Mouse (Mus musculus) adrenal gland (tissue): Measurements from ENCODE around the gene Olfr1513.
"Not testable (repeated sequence)": the region's sequence is repeated elsewhere in the genome, so short reads cannot be mapped to it uniquely, and the experiment has no call there.

Experiments used
- intact Hi-C: fragments of 180-260 bp; cut with DNase I; formaldehyde crosslinking; loops from one replicate; pipeline ENCODE4 v1.15.1; 2025
- long read RNA-seq, 2 experiments: library from polyadenylated mRNA; unstranded; transcript quantifications; one replicate each; pipeline ENCODE4 v2.0.0; 2020; ENCODE audit warnings: borderline replicate concordance in 1 of 2; ENCODE audit not compliant: insufficient replicate concordance in 1 of 2

The Olfr1513 gene
- long read RNA-seq, experiment 1, result 0 reads
- long read RNA-seq, experiment 2, result 0 reads

DNA sequence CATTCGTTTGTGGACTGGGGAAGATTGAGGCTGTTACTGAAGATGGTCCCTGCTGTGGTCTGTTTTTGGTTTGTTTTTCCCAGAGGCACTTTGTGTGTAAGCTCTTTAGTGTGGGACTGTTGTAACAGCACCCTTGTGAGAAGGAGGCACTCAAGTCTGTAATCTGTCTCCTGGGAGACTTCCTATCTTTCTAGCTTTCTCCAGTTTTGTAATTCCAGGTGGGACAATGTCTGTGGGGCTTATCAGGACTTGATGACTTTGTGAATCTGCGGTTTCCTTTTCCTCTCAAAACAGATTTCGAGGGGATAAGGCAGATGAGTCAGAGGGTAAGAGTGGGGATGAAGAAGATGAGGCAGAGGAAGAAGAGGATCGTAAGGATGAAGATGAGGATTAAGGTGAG lies at the start of gene Olfr1513:
Gene Olfr1513, minus strand, starts transcription at position 101 of the 400 bp plus-strand sequence.
- intact Hi-C loops, result no loop called here

DNA sequence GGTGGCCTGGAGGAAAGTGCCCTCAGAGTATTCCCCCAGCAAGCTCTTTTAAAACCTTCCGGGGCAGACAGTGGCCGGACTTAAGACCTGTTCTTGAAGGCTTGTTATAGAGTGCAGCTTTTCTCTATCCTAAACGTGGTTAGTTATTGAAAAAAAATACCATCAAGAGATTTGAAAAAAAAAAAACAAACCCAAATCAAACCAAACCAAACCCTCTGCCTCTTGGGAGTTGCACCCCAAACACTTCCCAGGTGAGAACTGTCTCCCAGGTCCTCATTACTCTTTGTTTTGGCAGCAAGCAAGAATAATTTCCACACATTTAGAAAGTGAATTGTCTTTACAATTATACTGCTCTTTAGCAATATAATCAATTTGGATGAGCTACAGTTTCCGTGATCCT lies 41.1 kb upstream of the Olfr1513 start, which contains the start of gene Olfr1511:
Gene Olfr1511, minus strand, starts transcription at position 101 of the 400 bp plus-strand sequence.
- intact Hi-C loops, result no loop called here

GRCm38 (mm10) chr14:52390084-52390848 lies 34.1 kb upstream of the Olfr1513 start:
- intact Hi-C loops, result not testable (repeated sequence)

DNA sequence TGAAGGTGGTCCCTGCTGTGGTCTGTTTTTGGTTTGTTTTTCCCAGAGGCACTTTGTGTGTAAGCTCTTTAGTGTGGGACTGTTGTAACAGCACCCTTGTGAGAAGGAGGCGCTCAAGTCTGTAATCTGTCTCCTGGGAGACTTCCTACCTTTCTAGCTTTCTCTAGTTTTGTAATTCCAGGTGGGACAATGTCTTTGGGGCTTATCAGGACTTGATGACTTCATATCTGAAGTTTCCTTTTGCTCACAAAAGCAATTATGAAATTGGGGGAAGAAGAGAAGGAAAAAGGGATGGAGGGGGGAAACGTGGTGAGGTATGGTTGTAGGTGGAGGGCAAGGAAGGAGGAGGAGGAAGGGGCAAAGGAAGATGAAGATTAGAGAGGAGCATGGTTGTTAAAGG lies 22.9 kb upstream of the Olfr1513 start, which contains the start of gene Olfr1512:
Gene Olfr1512, minus strand, starts transcription at position 101 of the 400 bp plus-strand sequence.
- intact Hi-C loops, result no loop called here

DNA sequence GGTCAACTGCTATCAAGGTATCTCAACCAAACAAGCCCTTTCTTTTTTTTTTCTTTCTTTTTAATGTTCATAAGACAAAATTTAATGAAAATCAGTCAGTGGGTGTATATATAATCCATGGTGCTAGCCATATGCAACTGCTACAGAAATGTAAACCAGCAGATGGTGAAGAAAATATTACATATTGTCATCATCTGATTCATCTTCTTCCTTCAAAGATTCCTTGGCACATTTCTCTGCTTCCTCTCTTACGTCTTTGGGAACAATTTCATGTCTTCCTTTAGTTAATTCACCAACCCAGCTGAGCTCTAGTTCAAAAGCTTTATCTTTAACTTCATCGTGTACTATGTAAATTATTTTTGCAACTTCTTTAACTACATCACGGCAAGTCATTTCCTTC lies 12.5 kb upstream of the Olfr1513 start:
- intact Hi-C loops, result no loop called here

DNA sequence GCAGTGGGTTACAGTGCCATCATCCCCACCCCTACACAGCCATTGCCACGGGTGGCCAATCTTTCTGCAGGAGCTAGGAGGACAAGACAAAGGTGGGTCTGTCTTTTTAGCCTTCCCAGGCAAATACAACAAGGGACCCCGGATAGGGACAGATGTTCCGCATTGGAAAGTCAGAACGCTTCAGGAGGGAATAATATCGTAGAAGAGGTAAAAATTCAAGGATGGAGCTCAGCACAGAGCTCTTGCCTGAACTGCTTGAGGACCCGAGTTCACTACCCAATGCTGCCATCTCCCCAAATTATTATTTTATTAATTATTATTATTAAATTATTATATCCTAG lies 16.7 kb downstream of the Olfr1513 start:
- intact Hi-C loops, result no loop called here

DNA sequence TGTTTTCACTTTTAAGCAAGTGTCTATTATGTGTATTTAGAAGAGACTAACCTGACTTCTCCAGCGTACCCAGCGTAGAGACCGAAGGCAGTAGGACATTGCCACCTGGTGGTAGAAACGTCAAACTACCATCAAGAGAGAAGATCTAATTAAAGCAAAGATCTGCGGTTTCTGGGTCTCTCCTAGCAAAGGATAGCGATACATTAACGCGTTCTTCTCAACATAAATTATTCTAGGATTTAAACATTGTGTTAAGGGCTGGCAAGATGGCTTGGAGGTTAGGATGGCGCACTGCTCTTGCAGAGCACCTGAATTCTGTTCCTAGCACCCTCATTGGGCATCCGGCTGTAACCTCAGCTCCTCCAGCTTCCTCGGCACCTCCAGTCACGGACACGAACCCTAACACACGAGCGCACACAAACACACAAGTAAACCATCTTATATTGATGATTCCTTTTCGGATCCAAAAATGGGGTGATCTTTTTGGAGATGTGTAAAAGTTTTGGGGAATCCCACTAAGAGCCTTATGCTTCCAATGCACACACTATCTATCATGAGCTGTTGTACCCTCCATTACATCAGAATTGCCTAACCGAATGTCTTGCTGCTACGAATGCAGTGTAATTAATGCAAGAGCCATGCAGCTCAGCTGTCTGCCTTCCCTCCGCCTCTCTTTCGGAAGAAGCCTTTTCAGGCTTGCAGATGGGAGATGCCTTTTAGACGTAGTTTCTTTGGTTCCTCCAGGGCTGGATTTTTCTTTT lies 17.3 kb downstream of the Olfr1513 start:
- intact Hi-C loops, result loop anchor here (1.0 kb wide), 1 partner anchor 44 kb away; no protein-coding TSS in a partner anchor

- intact Hi-C loops, result no loop called here
Measured at GRCm38 (mm10) chr14:52332171-52332570, 24.0 kb downstream of the Olfr1513 start.

- intact Hi-C loops, result no loop called here
Measured at GRCm38 (mm10) chr14:52331069-52331750, 25.0 kb downstream of the Olfr1513 start.

DNA sequence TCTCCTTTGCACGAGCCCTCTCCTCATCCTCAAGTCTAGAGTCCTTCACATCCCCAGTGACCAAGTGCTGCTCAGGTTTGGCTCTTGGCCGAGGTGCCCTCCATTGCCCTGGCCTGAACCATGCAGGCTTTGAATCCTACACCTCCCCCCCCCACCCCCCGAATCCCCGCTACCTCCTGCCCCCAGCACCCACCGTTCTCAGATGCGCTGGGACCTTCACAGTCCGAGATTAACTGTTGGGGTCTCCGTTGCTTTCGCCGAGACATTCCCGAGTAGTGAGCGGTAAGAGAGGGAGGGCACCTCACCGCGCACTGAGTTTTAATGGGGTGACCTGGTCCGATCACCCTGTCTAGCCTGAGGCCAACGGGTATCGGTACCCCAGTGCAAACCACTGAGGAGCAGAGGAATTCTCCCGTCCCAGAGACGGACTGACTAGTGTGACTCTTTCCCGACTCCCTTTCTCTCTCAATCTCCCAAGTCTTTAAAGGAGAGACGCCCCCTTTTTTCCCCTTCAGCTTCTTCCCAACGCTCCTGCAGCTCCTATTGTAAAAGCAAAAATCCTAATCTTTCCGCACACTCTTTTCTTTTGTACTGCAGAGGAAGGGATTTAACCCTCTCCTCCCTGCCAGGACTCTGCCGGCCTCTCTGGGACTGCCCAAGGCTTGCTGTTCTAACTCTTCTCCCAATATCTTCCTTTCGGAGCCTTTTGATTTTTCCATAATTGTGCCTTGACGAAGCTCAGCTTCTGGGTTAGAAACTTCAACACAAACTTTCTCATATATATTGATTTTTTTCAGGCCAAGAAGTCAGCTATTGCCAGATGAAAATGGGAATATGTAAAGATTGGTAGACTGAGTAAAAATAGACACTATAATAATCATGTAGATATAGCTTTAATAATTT lies 28.0 kb downstream of the Olfr1513 start, which contains the start of gene Sall2:
Gene Sall2, minus strand, starts transcription at position 853 of the 903 bp plus-strand sequence.
- intact Hi-C loops, result no loop called here

- intact Hi-C loops, result no loop called here
Measured at GRCm38 (mm10) chr14:52327375-52327901, 28.8 kb downstream of the Olfr1513 start.

DNA sequence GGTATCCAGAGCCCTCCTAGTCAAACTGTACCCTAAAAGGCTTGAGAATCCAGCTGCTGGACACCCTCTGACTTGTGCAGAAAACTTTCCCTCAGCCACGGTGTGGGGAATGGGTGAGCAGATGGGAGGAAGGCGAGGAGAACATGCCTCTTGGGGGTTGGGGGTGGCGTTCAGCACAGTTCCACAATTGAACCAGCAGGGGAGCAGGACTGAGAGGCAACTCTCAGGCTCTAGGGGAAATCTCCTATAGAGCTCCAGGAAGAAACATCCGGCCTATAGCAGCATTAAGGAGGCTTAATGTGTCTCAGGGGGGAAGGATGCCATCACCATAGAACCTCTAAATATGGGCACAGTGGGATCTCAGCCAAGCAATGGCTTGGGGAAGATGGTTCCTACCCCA lies 30.3 kb downstream of the Olfr1513 start:
- intact Hi-C loops, result no loop called here

GRCm38 (mm10) chr14:52319361-52319760 lies 36.8 kb downstream of the Olfr1513 start:
- intact Hi-C loops, result no loop called here

DNA sequence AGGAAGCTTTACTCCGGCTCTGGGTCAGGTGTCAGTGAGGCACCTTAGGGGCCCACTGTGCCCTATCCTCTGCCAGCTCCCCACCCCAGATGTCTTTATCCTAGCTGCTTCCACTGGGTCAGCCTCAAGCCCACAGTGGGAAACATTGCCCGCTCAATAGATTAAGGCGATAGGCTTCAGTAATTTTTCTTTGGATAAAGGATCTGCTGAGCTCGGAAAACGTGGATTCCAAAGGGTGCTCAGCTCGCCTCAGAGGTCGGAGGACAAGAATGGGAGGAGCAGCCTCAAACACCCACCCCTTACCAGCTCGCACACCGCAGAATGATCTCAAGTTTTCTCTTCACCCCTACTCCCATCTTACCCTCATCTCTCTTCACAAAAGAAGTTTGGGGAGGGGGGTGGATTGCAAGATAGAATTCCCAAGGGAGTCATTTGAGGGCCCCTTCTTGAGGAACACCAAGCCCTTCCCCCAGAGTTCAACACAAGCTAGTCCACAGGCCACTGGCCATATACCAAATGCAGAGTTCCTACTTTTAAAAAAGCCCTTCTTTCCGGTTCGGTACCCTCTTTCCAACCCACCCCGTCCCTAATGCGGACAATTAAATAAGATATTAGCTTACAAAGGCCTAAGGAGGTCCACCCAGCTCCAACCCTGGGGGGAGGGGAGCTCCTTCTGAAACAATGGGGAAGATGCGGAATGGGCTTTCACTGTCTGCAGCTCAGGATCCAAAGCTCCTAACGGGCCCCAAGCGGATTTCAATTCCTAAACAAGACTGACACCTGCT lies 39.6 kb downstream of the Olfr1513 start:
- intact Hi-C loops, result no loop called here

DNA sequence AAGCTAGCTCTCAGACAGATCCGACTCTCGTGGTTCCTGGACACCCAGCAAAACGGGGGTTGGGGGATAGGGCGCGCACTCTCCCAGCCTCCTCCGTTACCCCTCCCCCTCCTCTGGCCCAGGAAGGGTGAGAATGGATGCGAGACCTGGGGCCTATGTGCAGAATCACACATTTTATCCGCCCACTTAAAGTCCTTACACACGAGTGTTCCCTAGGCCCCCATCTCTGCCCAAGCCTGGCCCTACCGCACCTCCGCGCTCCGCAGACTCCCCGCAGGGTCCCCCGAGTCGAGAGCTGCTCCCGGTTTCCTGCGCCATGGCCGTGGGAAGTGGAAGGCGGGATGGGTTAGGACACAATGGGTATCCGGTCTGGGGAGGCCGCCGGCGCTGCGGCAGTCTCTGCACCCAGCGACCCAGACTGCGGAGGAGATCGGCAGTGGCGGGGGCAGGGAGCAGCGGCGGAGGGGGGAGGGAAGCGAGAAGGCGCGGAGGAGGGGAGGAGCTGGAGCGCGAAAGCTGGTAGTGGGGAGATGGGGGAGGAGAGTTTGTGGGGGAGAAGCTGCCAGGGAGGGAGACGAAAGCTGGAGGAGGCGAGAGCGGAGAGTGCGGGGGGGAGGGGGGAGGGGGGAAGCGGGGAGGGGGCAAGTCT lies 40.3 kb downstream of the Olfr1513 start:
- intact Hi-C loops, result no loop called here

GRCm38 (mm10) chr14:52315283-52315780 lies 40.9 kb downstream of the Olfr1513 start:
- intact Hi-C loops, result no loop called here

- intact Hi-C loops, result no loop called here
Measured at GRCm38 (mm10) chr14:52314808-52315150, 41.4 kb downstream of the Olfr1513 start.

- intact Hi-C loops, result no loop called here
Measured at GRCm38 (mm10) chr14:52313931-52314807, 42.0 kb downstream of the Olfr1513 start.
